Mouse (Mus musculus) brain, embryonic 14.5 days (tissue): ENCODE measurements around the gene Vmo1.

ENCODE experiments used
- CTCF ChIP-seq: fragments of 200-500 bp; IDR thresholded peaks from 2 replicates; pipeline ENCODE4 v1.5.1; 2012; ENCODE audit warnings: inconsistent platforms, mild to moderate bottlenecking, moderate library complexity, borderline replicate concordance; ENCODE audit not compliant: insufficient read depth, insufficient read length; ENCODE audit errors: extremely low read depth
- POLR2A ChIP-seq: fragments of 200-500 bp; IDR thresholded peaks from 2 replicates; pipeline ENCODE4 v1.6.1; 2012; ENCODE audit warnings: mild to moderate bottlenecking, inconsistent platforms, borderline replicate concordance; ENCODE audit not compliant: poor library complexity, insufficient read depth, insufficient read length, severe bottlenecking; ENCODE audit errors: extremely low read depth

DNA sequence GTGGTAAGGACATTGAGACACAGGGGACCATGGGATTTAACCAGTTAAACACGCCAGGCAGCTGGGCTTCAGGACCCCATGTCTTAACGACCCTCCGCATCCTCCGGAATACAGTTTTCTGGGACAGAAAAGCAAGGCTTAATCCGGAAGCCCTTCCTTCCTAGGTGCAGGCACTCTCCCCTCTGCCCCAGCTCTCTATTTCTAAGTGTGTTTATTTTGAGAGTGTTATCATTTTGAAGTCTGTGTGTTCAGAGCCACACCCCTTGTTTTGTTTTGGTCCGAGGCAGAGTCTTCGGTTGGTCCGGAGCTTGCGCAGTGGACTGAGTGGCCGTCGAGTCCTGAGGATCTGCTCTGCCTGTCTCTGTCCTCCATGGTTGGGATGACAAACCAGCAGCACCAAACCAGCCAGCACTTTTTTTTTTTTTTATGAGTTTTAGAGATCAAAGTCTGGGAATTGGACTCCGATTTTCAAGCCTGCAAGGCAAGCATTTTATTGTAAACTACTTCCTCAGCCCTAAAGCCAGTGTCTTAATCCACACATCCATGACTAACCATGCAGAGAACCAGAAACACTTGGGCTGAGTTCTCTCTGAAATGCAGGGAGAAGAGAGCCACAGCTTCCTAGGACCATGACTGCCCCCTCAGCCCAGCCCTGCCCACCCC, 39.4 kb downstream of the Vmo1 start:
- TF ChIP-seq CTCF (no peak), POLR2A (no peak)
